Mouse (Mus musculus): ENCODE measurements around the gene Thra.

Thra gene

GRCm38 (mm10) chr11:98746855-98747693, 6.6 kb downstream of the Thra start:
- DNase-seq: peak; percentile 79 to 80

- peak in 1 of 2 experiments; percentile 14 for DNase-seq
Observed at GRCm38 (mm10) chr11:98747804-98748505, 7.5 kb downstream of the Thra start.

GRCm38 (mm10) chr11:98748506-98749416, 8.3 kb downstream of the Thra start:
- DNase-seq: peak; percentile 63 to 81

GRCm38 (mm10) chr11:98749716-98750115, 9.3 kb downstream of the Thra start:
- no peak for DNase-seq

- peak; percentile 85 to 90 for DNase-seq
Observed at GRCm38 (mm10) chr11:98750351-98751201, 10.1 kb downstream of the Thra start.

- peak; percentile 50 to 61 for DNase-seq
Observed at GRCm38 (mm10) chr11:98751221-98751782, 10.9 kb downstream of the Thra start.

- DNase-seq: no peak
Observed at GRCm38 (mm10) chr11:98752562-98753140, 12.2 kb downstream of the Thra start.

GRCm38 (mm10) chr11:98753264-98753663, 12.8 kb downstream of the Thra start:
- DNase-seq: no peak

GRCm38 (mm10) chr11:98754151-98754620, 13.7 kb downstream of the Thra start:
- peak in 1 of 2 experiments; percentile 37 for DNase-seq

- DNase-seq: peak; percentile 71 to 81
Observed at GRCm38 (mm10) chr11:98754621-98755181, 14.3 kb downstream of the Thra start.

- no peak for DNase-seq
Observed at GRCm38 (mm10) chr11:98755726-98756380, 15.4 kb downstream of the Thra start.

GRCm38 (mm10) chr11:98756711-98757110, 16.3 kb downstream of the Thra start:
- no peak for DNase-seq

GRCm38 (mm10) chr11:98761939-98762338, 21.5 kb downstream of the Thra start:
- no peak for DNase-seq

GRCm38 (mm10) chr11:98762756-98763501, 22.5 kb downstream of the Thra start:
- DNase-seq: peak; percentile 86 to 91

- DNase-seq: no peak
Observed at GRCm38 (mm10) chr11:98763502-98763861, 23.0 kb downstream of the Thra start.

GRCm38 (mm10) chr11:98764091-98764490, 23.7 kb downstream of the Thra start:
- DNase-seq: no peak

- DNase-seq: no peak
Observed at GRCm38 (mm10) chr11:98764746-98765145, 24.3 kb downstream of the Thra start.

GRCm38 (mm10) chr11:98765421-98766309, 25.2 kb downstream of the Thra start:
- DNase-seq: no peak
